Mouse (Mus musculus): ENCODE data around the gene Hmga1. TPM values are rescaled to one million over a fixed set of nuclear protein-coding genes. Genes with fewer than 3 reads are reported as not detected.
A peak's percentile ranks its signal among the peaks of the same experiment; 100 is the strongest.

The Hmga1 gene
- polyA plus RNA-seq, 1 experiment from 2014 or later: 186 TPM

DNA sequence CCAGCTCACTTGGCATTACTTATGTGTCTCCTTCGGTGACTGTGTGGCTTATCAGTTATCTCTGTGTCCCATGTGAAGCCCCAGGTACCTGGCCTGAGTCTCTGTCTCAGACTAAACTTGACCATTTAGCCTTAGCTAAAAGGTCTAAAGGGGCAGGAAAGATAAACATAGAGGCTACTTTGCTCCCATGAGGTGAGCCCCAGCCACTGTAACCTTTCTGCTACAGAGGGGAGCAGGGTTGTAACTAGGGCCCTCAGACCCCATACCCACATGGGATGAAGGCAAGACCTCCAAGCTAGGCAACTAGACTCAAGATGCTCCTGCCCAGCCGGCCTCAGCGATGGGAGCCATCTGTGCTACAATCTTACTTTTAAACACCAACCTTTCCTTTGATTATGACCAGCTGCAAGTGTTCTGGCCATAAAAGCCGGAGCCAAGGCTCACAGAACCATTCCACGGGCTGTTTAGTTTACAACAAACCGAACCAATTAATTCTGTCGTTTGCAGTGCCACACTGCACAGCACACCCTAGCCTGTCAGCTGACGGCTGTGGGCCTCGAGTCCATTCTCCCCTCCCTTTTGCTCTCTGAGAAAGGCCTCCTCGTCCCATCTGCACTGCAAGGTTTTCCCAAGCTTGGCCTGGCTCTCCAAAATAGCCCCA is 18.9 kb downstream of the Hmga1 start:
- H3K4me3 ChIP-seq (ENCODE audit: low read length): no peak overlapping the region
- H3K9me3 ChIP-seq (replicated peaks; ENCODE audit: control insufficient read depth, low read length): no peaks in the 10 kb centered on the region
- ATAC-seq (replicated peaks; ENCODE audit: extremely low read depth, insufficient read depth, low FRiP score): no peak
- no peak overlapping the region for H3K4me2 ChIP-seq (ENCODE audit: low read depth, low read length)
- H3K36me3 ChIP-seq (ENCODE audit: control insufficient read depth, insufficient read depth): peaks cover 14% of the 10 kb centered on the region
- H3K4me1 ChIP-seq (ENCODE audit: control insufficient read depth, insufficient read depth, low read length): peaks cover 15% of the 10 kb centered on the region
- peak overlapping the region; percentile 41; the same call in 1 of the 2 replicates for H3K27ac ChIP-seq (ENCODE audit: low read length)
- H3K9ac ChIP-seq (ENCODE audit: low read length): no peak overlapping the region
- no peaks in the 10 kb centered on the region for H3K27me3 ChIP-seq (ENCODE audit: control insufficient read depth, insufficient read depth, low read length)
- 72% methylated on average over 10 of the region's 10 CpGs for WGBS

DNA sequence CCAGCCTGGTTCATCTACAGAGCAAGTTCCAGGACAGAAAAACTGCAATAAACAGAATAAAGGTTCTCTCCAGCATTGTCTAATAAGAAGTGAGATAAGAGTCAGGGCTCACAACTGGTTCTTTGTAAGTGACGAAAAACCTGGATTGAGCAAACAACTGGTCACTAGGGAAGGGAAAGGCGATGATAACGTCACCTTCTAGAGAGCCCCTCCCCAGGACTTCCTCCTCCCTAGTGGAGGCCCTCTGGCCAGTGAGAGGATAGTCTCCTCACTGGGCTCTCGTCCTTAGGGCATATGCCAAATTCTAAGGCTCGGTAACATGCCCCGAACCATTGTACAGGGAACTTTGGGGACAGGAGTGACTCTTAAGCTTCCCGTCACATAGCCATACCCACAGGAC is 19.8 kb downstream of the Hmga1 start:
- Histone ChIP-seq H3K4me1 (ENCODE audit: control insufficient read depth, insufficient read depth, low read length) (peaks cover 15% of the 10 kb centered on the region), H3K27ac (ENCODE audit: low read length) (no peak overlapping the region), H3K4me3 (ENCODE audit: low read length) (no peak overlapping the region), H3K36me3 (ENCODE audit: control insufficient read depth, insufficient read depth) (peaks cover 14% of the 10 kb centered on the region), H3K27me3 (ENCODE audit: control insufficient read depth, insufficient read depth, low read length) (no peaks in the 10 kb centered on the region), H3K9ac (ENCODE audit: low read length) (no peak overlapping the region), H3K4me2 (ENCODE audit: low read depth, low read length) (no peak overlapping the region), H3K9me3 (replicated peaks; ENCODE audit: control insufficient read depth, low read length) (no peaks in the 10 kb centered on the region)
- no peak for ATAC-seq (replicated peaks; ENCODE audit: extremely low read depth, insufficient read depth, low FRiP score)
- WGBS: 76% methylated on average over 7 of the region's 7 CpGs

DNA sequence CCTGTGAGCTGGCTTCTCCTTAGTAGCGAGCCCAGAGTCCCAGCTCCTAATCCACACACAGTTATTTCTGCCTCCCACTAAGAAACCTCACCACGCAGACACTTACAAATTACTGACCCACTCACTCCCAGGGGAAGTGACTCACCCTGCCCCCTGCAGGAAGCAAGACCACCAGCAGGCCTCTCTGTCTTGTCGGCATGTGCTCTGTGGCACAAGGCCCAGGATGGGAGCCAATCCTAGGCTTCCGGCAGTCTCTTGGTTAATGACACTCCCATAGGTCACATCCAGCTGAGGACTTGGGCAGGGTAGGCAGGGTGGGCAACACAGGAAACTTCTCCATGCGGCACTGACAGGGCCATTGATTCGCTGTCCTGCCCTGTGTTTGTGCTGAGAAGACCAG is 21.2 kb downstream of the Hmga1 start:
- 63% methylated on average over 6 of the region's 6 CpGs for WGBS
- no peaks in the 10 kb centered on the region for H3K9me3 ChIP-seq (replicated peaks; ENCODE audit: control insufficient read depth, low read length)
- no peak overlapping the region for H3K4me3 ChIP-seq (ENCODE audit: low read length)
- no peak for ATAC-seq (replicated peaks; ENCODE audit: extremely low read depth, insufficient read depth, low FRiP score)
- no peak overlapping the region for H3K9ac ChIP-seq (ENCODE audit: low read length)
- no peak overlapping the region for H3K4me2 ChIP-seq (ENCODE audit: low read depth, low read length)
- no peak overlapping the region for H3K27ac ChIP-seq (ENCODE audit: low read length)
- H3K36me3 ChIP-seq (ENCODE audit: control insufficient read depth, insufficient read depth): peaks cover 23% of the 10 kb centered on the region
- peaks cover 10% of the 10 kb centered on the region for H3K4me1 ChIP-seq (ENCODE audit: control insufficient read depth, insufficient read depth, low read length)
- no peaks in the 10 kb centered on the region for H3K27me3 ChIP-seq (ENCODE audit: control insufficient read depth, insufficient read depth, low read length)

DNA sequence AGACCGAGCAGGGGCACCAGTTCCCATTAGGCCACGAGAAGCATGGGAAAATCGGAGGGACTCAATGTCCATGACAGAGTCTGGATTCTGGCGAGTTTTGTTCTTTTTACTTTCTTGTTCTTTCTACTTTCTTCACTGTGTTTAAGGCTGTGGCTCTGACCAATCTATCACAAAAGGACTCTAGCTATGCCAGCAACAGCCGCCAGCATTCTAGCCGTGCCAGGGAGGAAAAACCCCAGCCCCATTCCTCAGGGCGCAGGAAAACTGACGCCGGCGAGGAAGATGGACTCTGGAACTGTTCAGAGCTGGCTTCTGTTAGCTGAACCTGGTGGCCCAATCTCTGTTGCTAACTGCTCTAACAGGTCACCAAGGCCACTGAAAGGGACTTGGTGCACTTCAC is 22.2 kb downstream of the Hmga1 start:
- Histone ChIP-seq H3K4me2 (ENCODE audit: low read depth, low read length) (no peak overlapping the region), H3K36me3 (ENCODE audit: control insufficient read depth, insufficient read depth) (peaks cover 26% of the 10 kb centered on the region), H3K9ac (ENCODE audit: low read length) (no peak overlapping the region), H3K4me3 (ENCODE audit: low read length) (no peak overlapping the region), H3K9me3 (replicated peaks; ENCODE audit: control insufficient read depth, low read length) (no peaks in the 10 kb centered on the region), H3K27ac (ENCODE audit: low read length) (no peak overlapping the region), H3K27me3 (ENCODE audit: control insufficient read depth, insufficient read depth, low read length) (no peaks in the 10 kb centered on the region), H3K4me1 (ENCODE audit: control insufficient read depth, insufficient read depth, low read length) (peaks cover 10% of the 10 kb centered on the region)
- WGBS: 92% methylated on average over 10 of the region's 10 CpGs
- ATAC-seq (replicated peaks; ENCODE audit: extremely low read depth, insufficient read depth, low FRiP score): no peak

DNA sequence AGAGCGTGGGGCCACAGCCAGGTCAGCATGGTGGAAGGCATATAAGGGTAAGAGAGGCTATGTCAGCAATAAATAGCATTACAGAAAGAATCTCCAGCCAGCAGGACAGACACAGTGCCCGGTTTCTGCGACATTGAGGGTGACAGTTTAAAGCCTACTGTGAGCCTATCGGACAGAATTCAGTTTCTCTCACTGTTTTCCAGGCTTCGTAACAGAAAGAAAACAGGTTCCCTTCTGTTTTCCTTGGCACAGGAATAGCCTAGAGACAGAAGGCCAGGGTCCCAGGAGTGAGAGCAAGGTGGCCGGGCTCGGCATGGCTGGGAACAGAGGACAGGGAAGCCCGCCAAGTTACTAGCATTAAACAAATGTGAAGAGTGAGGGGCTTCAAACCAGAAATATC is 23.5 kb downstream of the Hmga1 start:
- WGBS: 73% methylated on average over 8 of the region's 8 CpGs
- peaks cover 26% of the 10 kb centered on the region for H3K36me3 ChIP-seq (ENCODE audit: control insufficient read depth, insufficient read depth)
- H3K4me3 ChIP-seq (ENCODE audit: low read length): no peak overlapping the region
- H3K27me3 ChIP-seq (ENCODE audit: control insufficient read depth, insufficient read depth, low read length): no peaks in the 10 kb centered on the region
- no peaks in the 10 kb centered on the region for H3K9me3 ChIP-seq (replicated peaks; ENCODE audit: control insufficient read depth, low read length)
- no peak overlapping the region for H3K9ac ChIP-seq (ENCODE audit: low read length)
- no peak overlapping the region for H3K4me2 ChIP-seq (ENCODE audit: low read depth, low read length)
- H3K27ac ChIP-seq (ENCODE audit: low read length): no peak overlapping the region
- no peak for ATAC-seq (replicated peaks; ENCODE audit: extremely low read depth, insufficient read depth, low FRiP score)
- peaks cover 8% of the 10 kb centered on the region for H3K4me1 ChIP-seq (ENCODE audit: control insufficient read depth, insufficient read depth, low read length)

DNA sequence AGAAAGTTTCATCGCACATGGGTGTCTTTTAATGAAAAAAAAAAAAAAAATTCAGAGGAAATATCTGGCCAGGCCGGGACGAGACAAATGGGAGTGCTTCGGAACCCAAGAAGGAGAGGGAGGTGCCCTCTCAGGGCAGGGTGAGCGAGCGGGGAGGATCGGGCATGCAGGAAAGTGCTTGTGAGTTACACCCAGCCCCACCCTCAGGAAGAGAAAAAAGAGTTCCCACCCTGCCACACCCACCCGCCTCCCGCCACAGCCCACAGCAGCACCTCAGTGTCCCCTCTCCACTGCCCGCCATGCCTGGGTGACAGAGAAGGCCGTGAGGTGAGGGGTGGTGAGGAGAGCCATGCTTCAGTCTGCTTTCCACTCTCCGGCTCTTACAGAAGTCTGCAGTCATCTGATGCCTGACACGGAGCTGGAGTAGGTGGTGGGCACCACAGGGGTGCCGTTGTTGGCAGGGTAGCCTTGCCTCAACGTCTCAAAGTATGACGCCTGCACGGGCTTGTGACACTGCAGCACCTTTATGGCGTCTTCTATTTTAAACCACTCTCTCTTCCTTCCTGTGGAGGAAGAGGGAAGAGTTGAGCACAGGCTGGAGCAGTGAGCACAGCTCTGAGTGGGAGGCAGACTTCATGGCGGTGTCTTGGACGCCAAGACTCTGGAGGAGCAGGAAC is 24.2 kb downstream of the Hmga1 start:
- no peak overlapping the region for H3K27ac ChIP-seq (ENCODE audit: low read length)
- no peaks in the 10 kb centered on the region for H3K9me3 ChIP-seq (replicated peaks; ENCODE audit: control insufficient read depth, low read length)
- H3K9ac ChIP-seq (ENCODE audit: low read length): no peak overlapping the region
- peaks cover 3% of the 10 kb centered on the region; the same call in 1 of the 2 replicates for H3K4me1 ChIP-seq (ENCODE audit: control insufficient read depth, insufficient read depth, low read length)
- 0 out of 2 replicates have a peak, but pooled peaks have one; percentile 21 for ATAC-seq (replicated peaks; ENCODE audit: extremely low read depth, insufficient read depth, low FRiP score)
- H3K4me3 ChIP-seq (ENCODE audit: low read length): no peak overlapping the region
- H3K27me3 ChIP-seq (ENCODE audit: control insufficient read depth, insufficient read depth, low read length): no peaks in the 10 kb centered on the region
- H3K4me2 ChIP-seq (ENCODE audit: low read depth, low read length): no peak overlapping the region
- peaks cover 26% of the 10 kb centered on the region for H3K36me3 ChIP-seq (ENCODE audit: control insufficient read depth, insufficient read depth)
- WGBS: 79% methylated on average over 20 of the region's 20 CpGs

DNA sequence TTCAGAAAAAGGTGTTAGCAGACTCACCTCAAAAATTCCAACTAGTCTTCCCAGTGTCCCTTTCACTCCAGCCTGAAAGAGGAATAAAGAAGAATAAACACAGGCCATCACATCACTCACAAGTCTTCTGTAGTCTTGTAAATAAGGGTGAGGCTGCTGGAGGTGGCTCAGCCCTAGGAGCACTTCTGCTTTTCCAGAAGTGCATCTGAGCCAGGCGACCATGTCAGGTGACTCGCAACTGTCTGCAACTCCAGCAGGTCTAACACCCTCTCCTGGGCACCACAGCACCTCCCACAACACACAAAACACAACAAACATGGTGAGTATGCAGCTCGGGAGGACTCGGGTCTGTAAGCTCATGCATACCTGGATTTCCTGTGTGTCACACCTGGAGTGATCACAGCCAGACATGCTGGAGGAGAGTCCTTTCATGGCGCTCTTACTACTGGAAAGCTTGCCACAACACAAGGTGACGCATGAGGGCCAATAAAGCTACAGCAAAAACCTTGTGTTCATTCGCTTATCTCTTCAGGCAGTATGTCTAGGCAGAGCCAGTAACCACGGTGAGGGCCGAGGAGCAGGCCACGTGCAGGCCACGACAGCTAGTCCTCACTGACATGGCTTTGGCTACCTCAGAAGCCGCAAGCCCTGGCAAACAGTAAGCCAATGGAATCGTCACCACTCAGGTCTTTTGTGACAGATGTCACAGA is 27.0 kb downstream of the Hmga1 start:
- ATAC-seq (replicated peaks; ENCODE audit: extremely low read depth, insufficient read depth, low FRiP score): no peak
- 80% methylated on average over 13 of the region's 13 CpGs for WGBS
- Histone ChIP-seq H3K4me3 (ENCODE audit: low read length) (no peak overlapping the region), H3K27me3 (ENCODE audit: control insufficient read depth, insufficient read depth, low read length) (no peaks in the 10 kb centered on the region), H3K4me2 (ENCODE audit: low read depth, low read length) (no peak overlapping the region), H3K36me3 (ENCODE audit: control insufficient read depth, insufficient read depth) (peaks cover 28% of the 10 kb centered on the region), H3K27ac (ENCODE audit: low read length) (no peak overlapping the region), H3K9me3 (replicated peaks; ENCODE audit: control insufficient read depth, low read length) (no peaks in the 10 kb centered on the region), H3K9ac (ENCODE audit: low read length) (no peak overlapping the region), H3K4me1 (ENCODE audit: control insufficient read depth, insufficient read depth, low read length) (peaks cover 21% of the 10 kb centered on the region)

DNA sequence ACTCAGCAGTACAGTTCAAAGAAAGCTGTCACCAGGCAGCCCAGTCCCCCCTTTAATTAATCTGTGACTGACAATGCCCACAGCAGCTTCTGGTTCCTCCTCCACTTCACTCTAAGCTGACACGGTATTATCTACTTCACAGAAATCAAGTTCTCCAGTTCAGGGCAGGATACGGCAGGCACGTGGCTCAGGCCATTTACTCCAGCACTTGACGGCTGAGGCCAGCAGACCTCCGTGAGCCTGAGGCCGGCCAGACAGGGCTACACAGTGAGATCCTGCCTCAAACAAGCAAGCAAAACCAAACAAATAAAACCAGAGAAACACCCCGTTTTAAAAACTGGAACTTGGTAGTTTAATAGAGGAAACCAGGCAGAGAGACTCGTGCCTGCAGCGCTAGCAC is 30.4 kb downstream of the Hmga1 start:
- peak; percentile 49 for ATAC-seq (replicated peaks; ENCODE audit: extremely low read depth, insufficient read depth, low FRiP score)
- Histone ChIP-seq H3K4me1 (ENCODE audit: control insufficient read depth, insufficient read depth, low read length) (peaks cover 53% of the 10 kb centered on the region), H3K27ac (ENCODE audit: low read length) (peak overlapping the region; percentile 95), H3K4me3 (ENCODE audit: low read length) (no peak overlapping the region), H3K9me3 (replicated peaks; ENCODE audit: control insufficient read depth, low read length) (no peaks in the 10 kb centered on the region), H3K36me3 (ENCODE audit: control insufficient read depth, insufficient read depth) (peaks cover 17% of the 10 kb centered on the region), H3K9ac (ENCODE audit: low read length) (peak overlapping the region; percentile 56), H3K27me3 (ENCODE audit: control insufficient read depth, insufficient read depth, low read length) (no peaks in the 10 kb centered on the region), H3K4me2 (ENCODE audit: low read depth, low read length) (peak overlapping the region; percentile 38)
- 44% methylated on average over 9 of the region's 9 CpGs for WGBS

DNA sequence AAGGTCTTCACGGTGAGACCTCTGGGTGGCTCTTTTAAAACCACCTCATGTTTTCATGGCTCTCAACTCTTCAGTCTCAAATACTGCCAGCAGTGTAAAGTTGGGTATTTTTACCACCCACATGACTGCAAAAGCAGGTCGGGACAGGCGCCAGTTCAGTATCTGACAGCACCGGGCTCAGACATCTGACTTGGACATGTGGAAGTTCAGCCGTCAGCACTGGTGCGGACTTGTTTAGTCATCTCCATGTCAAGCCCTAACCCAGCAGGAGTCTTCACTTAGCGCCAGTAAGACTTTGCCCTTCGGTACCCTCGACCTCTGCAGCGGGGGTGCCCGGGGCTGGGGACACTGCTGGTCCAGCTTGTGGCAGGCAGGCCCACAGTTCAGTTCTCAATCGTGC is 31.0 kb downstream of the Hmga1 start:
- Histone ChIP-seq H3K27me3 (ENCODE audit: control insufficient read depth, insufficient read depth, low read length) (no peaks in the 10 kb centered on the region), H3K4me1 (ENCODE audit: control insufficient read depth, insufficient read depth, low read length) (peaks cover 58% of the 10 kb centered on the region)

More for the DNA sequence above, 31.0 kb downstream of the Hmga1 start:
- Histone ChIP-seq H3K36me3 (ENCODE audit: control insufficient read depth, insufficient read depth) (peaks cover 11% of the 10 kb centered on the region), H3K9me3 (replicated peaks; ENCODE audit: control insufficient read depth, low read length) (no peaks in the 10 kb centered on the region), H3K27ac (ENCODE audit: low read length) (peak overlapping the region; percentile 95), H3K4me2 (ENCODE audit: low read depth, low read length) (peak overlapping the region; percentile 38), H3K9ac (ENCODE audit: low read length) (peak overlapping the region; percentile 65), H3K4me3 (ENCODE audit: low read length) (no peak overlapping the region)
- peak; percentile 87 for ATAC-seq (replicated peaks; ENCODE audit: extremely low read depth, insufficient read depth, low FRiP score)
- WGBS: 43% methylated on average over 12 of the region's 12 CpGs

Data from heart, embryonic 16.5 days (tissue).